Mouse (Mus musculus): ENCODE measurements around the gene Rptn. TPM values are rescaled to one million over a fixed set of nuclear protein-coding genes. Genes with fewer than 3 reads are reported as not detected.
"Not testable (repeated sequence)": the region's sequence is repeated elsewhere in the genome, so short reads cannot be mapped to it uniquely, and the experiment has no call there.

Rptn gene
- polyA plus RNA-seq, 1 experiment from 2014 or later = not detected

- H3K9ac ChIP-seq (ENCODE audit: low read depth, low read length) = no peak overlapping the region; the same call in 1 of the 2 replicates
- no peak overlapping the region for H3K27ac ChIP-seq (ENCODE audit: low read depth, low read length)
- peak overlapping the region; percentile 60 for H3K4me3 ChIP-seq (ENCODE audit: low read depth, low read length)
- H3K36me3 ChIP-seq (ENCODE audit: control insufficient read depth, insufficient read depth, low read length) = no peaks in the 10 kb centered on the region
- H3K27me3 ChIP-seq (ENCODE audit: control insufficient read depth, insufficient read depth, low read length) = peaks cover 33% of the 10 kb centered on the region
- no peaks in the 10 kb centered on the region for H3K4me1 ChIP-seq (ENCODE audit: control insufficient read depth, insufficient read depth, low read length)
- no peak for ATAC-seq (replicated peaks; ENCODE audit: insufficient number of reproducible peaks, low FRiP score, low TSS enrichment)
- under 1% methylated on average over 36 of the region's 36 CpGs for WGBS (ENCODE audit: insufficient replicate concordance)
- peak overlapping the region; percentile 94 for H3K4me2 ChIP-seq
- no peaks in the 10 kb centered on the region for H3K9me3 ChIP-seq (replicated peaks; ENCODE audit: control insufficient read depth, low read length)
Measured at GRCm38 (mm10) chr3:93445165-93445705, 51.7 kb downstream of the Rptn start.

GRCm38 (mm10) chr3:93446128-93446755 is 52.7 kb downstream of the Rptn start:
- peak overlapping the region; percentile 94 for H3K4me2 ChIP-seq
- WGBS (ENCODE audit: insufficient replicate concordance) = under 1% methylated on average over 54 of the region's 54 CpGs
- H3K4me3 ChIP-seq (ENCODE audit: low read depth, low read length) = peak overlapping the region; percentile 60
- no peaks in the 10 kb centered on the region for H3K36me3 ChIP-seq (ENCODE audit: control insufficient read depth, insufficient read depth, low read length)
- H3K9me3 ChIP-seq (replicated peaks; ENCODE audit: control insufficient read depth, low read length) = no peaks in the 10 kb centered on the region
- H3K27me3 ChIP-seq (ENCODE audit: control insufficient read depth, insufficient read depth, low read length) = peaks cover 25% of the 10 kb centered on the region
- no peak overlapping the region for H3K27ac ChIP-seq (ENCODE audit: low read depth, low read length)
- ATAC-seq (replicated peaks; ENCODE audit: insufficient number of reproducible peaks, low FRiP score, low TSS enrichment) = no peak
- peak overlapping the region; percentile 43; the same call in 1 of the 2 replicates for H3K9ac ChIP-seq (ENCODE audit: low read depth, low read length)
- no peaks in the 10 kb centered on the region for H3K4me1 ChIP-seq (ENCODE audit: control insufficient read depth, insufficient read depth, low read length)

- H3K36me3 ChIP-seq (ENCODE audit: control insufficient read depth, insufficient read depth, low read length); ATAC-seq (replicated peaks; ENCODE audit: insufficient number of reproducible peaks, low FRiP score, low TSS enrichment); H3K9me3 ChIP-seq (replicated peaks; ENCODE audit: control insufficient read depth, low read length); H3K4me1 ChIP-seq (ENCODE audit: control insufficient read depth, insufficient read depth, low read length); H3K27ac ChIP-seq (ENCODE audit: low read depth, low read length): not testable (repeated sequence)
- H3K4me3 ChIP-seq (ENCODE audit: low read depth, low read length) = peak overlapping the region; percentile 60
- under 1% methylated on average over 32 of the region's 32 CpGs for WGBS (ENCODE audit: insufficient replicate concordance)
- H3K4me2 ChIP-seq = peak overlapping the region; percentile 94
- peak overlapping the region; percentile 46; the same call in 1 of the 2 replicates for H3K9ac ChIP-seq (ENCODE audit: low read depth, low read length)
- H3K27me3 ChIP-seq (ENCODE audit: control insufficient read depth, insufficient read depth, low read length) = peaks cover 25% of the 10 kb centered on the region
Measured at GRCm38 (mm10) chr3:93446756-93447137, 53.2 kb downstream of the Rptn start.

- Histone ChIP-seq H3K4me3 (ENCODE audit: low read depth, low read length) (peak overlapping the region; percentile 60), H3K9me3 (replicated peaks; ENCODE audit: control insufficient read depth, low read length) (no peaks in the 10 kb centered on the region), H3K4me2 (peak overlapping the region; percentile 94), H3K9ac (ENCODE audit: low read depth, low read length) (peak overlapping the region; percentile 46), H3K27me3 (ENCODE audit: control insufficient read depth, insufficient read depth, low read length) (peaks cover 24% of the 10 kb centered on the region), H3K4me1 (ENCODE audit: control insufficient read depth, insufficient read depth, low read length) (no peaks in the 10 kb centered on the region), H3K27ac (ENCODE audit: low read depth, low read length) (no peak overlapping the region), H3K36me3 (ENCODE audit: control insufficient read depth, insufficient read depth, low read length) (no peaks in the 10 kb centered on the region)
- peak; percentile 41; the same call in 1 of the 2 replicates for ATAC-seq (replicated peaks; ENCODE audit: insufficient number of reproducible peaks, low FRiP score, low TSS enrichment)
- WGBS (ENCODE audit: insufficient replicate concordance) = under 1% methylated on average over 59 of the region's 59 CpGs
Measured at GRCm38 (mm10) chr3:93447138-93447841, 53.8 kb downstream of the Rptn start.

Small RNAs within 50 kb of the gene (microRNA-seq; reads per million reads assigned to microRNA genes)
- not detected for gene Gm22752 (ENCODE audit: borderline number of aligned reads)
- gene Gm44353 (ENCODE audit: borderline number of aligned reads) = not detected

Other genes with a start within 250 kb of the Rptn start
- gene Crnn, start 248.9 kb upstream of the Rptn start, polyA plus RNA-seq (2014; fragmentation: Nextera tagmentation; extraction: Ambion mirVana) = not detected in 2 replicates
- not detected in 2 replicates for gene Flg2, start 196.4 kb upstream of the Rptn start, polyA plus RNA-seq (2014; fragmentation: Nextera tagmentation; extraction: Ambion mirVana)
- gene Flg, start 120.2 kb upstream of the Rptn start, polyA plus RNA-seq (2014; fragmentation: Nextera tagmentation; extraction: Ambion mirVana) = not detected in 2 replicates
- not detected in 2 replicates for gene Hrnr, start 74.0 kb upstream of the Rptn start, polyA plus RNA-seq (2014; fragmentation: Nextera tagmentation; extraction: Ambion mirVana)
- 0.54 and 0.76 TPM in 2 replicates for gene Tchh, start 48.6 kb downstream of the Rptn start, polyA plus RNA-seq (2014; fragmentation: Nextera tagmentation; extraction: Ambion mirVana)
- not detected in 2 replicates for gene Tchhl1, start 75.1 kb downstream of the Rptn start, polyA plus RNA-seq (2014; fragmentation: Nextera tagmentation; extraction: Ambion mirVana)
- gene S100a11, start 126.8 kb downstream of the Rptn start, polyA plus RNA-seq (2014; fragmentation: Nextera tagmentation; extraction: Ambion mirVana) = 733 and 790 TPM in 2 replicates
- gene S100a10, start 161.4 kb downstream of the Rptn start, polyA plus RNA-seq (2014; fragmentation: Nextera tagmentation; extraction: Ambion mirVana) = 216 and 222 TPM in 2 replicates

Measured in heart, embryonic 11.5 days (tissue).